Mouse (Mus musculus): ENCODE results near the gene Cd247. TPM values are rescaled to one million over a fixed set of nuclear protein-coding genes. Genes with fewer than 3 reads are reported as not detected.

Cd247 gene
- total RNA-seq, 2 experiments from 2014 or later, result 0.23 to 0.26 TPM

DNA sequence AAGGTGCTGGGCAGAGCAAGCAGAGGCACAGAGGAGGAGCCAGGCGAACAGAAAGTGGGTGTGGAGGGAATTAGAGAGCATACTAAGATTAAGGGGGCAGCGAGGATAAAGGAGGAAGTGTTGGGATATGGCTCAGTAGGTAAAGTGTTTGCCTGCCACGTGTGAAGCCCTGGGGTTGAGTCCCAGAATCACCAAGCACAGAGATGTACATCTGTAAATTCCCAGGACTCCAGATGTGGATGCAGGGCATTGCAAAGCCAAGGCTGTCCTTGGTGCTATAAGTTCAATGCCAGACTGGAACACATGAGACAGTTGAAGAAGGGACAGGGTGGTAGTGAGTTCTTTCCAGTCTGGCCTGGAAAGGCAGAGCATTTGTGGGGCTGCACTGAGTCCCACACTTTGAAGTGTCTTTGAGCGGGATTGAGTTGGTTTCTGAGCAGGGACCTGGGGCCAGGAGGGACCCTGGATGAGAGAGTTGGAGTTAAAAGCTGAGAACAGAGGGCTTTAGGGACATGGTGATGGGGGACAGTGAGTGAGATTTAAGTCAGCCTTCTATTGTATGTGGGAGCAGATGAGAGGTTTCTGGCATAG, 64.7 kb downstream of the Cd247 start:
- DNase-seq (ENCODE audit: low spot score), result no peak

DNA sequence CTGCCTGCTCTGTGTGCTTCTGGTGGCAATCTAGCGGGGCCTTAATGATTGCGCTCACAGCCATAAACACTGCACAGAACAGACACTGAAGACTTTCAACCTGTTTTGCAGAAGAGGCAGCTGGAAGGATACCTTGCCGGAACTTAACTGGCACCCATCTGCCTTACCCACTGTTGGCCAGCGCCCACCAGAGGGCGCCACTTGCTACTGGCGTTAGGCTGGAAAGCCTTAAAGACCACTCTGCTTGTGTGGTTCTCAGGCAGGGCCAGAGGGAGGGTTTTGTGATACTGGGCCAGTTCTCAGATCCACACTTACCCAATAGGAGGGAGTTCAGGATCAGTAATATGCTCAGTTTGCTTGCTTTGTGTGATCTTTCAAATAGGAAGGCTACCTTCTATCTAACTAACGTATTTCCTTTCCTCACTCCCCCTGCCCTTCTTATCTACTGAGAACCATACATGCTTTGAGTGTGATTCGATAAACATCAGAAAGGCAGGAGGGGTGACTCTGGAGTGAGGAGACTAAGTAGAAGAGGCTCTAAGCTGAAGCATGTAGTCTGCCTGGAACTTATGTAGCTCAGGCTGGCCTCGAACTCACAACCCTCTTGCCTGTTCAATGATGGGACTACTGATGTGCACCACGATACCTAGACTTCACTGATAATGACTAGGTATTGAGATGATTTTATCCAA, 65.4 kb downstream of the Cd247 start:
- DNase-seq (ENCODE audit: low spot score), result peak; percentile 49

- DNase-seq (ENCODE audit: low spot score), result no peak
Observed at GRCm38 (mm10) chr1:165855759-165856545, 67.5 kb downstream of the Cd247 start.

DNA sequence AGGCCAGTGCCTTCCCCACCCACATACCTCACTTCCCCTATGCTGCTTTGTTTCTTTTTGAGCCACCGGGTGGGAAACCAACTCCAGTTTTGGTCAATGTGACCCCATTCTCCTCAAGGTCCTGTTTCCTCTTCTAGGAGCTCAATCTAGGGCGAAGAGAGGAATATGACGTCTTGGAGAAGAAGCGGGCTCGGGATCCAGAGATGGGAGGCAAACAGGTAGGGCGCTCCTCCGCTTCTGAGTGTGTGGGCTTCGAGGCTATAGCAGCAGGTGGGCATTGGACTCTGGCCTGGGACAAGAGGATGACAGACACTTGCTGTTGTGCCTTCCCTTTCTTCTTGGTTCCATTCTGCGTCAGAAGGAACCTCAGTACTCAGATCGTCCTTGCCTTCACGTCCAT, 68.8 kb downstream of the Cd247 start:
- no peak for DNase-seq (ENCODE audit: low spot score)

- no peak for DNase-seq (ENCODE audit: low spot score)
Observed at GRCm38 (mm10) chr1:165858356-165858755, 69.9 kb downstream of the Cd247 start.

GRCm38 (mm10) chr1:165860373-165861234, 72.1 kb downstream of the Cd247 start:
- no peak for DNase-seq (ENCODE audit: low spot score)

- no peak for DNase-seq (ENCODE audit: low spot score)
Observed at GRCm38 (mm10) chr1:165861235-165861609, 72.7 kb downstream of the Cd247 start.

DNA sequence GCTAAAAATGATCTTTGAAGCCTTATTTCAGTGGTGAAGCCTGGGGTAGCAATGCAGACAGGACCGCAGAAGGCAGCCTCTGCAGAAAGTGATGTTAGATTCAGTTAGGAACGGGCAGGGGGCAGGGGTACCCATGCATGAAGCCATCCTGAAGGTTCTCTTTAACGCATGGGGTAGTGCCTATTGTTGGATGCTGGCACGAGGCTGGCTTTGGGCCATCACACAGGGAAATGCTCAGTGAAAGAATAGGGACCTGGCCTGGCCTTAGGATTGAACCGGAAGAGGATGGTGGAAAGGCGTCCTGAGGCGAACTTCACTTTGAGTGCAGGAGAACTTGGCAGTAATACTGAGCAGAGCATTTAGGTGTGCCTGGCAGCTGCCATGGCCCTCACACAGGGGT, 73.6 kb downstream of the Cd247 start:
- no peak for DNase-seq (ENCODE audit: low spot score)

DNA sequence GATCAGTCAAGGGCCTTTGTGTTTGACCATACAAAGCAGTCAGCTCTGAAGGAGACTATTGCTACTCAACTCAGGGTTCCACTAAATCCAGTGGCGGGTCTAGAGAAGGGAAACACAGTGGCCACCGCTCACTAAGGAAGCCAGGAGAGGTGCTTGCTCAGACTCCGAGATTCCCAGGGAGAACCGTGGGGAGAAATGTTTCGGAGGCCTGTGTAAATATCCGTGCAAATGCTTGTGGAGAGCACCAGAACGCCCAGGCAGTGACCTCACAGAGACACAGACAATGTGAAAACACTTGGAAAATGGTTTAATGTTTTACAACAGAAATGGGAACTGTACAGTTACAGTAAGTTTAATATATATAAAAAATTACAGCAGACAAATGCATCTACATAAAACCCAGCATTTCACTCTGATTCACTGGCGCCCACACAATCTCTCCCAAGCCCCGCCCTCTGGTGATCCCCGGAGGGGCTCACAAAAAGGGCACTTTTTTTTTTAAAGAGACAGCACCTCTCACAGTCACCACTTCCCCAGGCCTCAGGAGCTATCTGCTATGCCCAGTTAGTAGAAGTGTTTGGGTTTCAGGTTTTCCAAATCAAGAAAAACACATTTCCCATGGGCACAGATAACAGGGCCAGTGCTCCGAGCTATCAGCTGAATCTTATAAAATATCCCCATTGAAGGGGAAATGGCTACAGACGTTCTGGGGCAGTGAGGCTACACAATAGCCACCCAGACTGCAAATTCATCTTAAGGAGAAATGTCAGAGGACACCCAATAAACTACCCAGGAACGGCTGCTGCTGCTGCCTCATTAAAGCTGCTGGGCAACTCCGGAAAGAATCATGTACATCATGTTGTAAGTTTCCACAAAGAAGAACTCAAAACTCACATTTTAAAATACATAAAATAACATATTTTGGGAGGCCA, 76.6 kb downstream of the Cd247 start:
- DNase-seq (ENCODE audit: low spot score), result no peak

DNA sequence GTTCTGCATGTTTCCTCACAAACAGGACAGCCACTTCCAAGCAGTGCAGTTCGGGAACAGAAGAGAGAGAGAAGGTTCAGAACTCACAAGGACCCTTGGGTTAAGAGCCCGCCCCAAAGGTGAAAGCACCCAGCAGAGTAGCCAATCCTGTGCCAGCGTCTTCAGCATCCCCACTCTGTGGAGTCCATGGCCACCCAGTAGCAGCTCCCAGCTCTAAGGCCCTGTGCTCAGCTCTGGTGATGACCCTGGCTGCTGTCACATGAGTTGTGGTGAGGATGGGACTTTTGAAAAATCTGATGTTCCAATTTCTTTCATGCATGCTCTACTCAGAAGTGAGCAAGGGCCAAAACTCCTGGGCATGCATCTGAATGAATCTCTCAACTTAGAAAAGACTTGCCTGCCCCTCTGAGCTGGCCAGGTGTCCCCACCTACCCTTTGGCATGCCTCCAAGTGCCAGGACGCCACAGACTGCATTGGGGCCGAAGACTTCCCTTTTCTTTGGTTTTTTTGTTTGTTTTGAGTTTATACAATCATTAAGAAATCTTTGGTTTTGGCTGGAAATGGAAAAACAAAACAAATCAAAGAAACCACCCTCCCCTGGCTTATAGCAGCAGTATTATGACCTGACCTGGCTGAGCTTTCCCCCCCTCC, 78.3 kb downstream of the Cd247 start:
- no peak for DNase-seq (ENCODE audit: low spot score)

- DNase-seq (ENCODE audit: low spot score), result no peak
Observed at GRCm38 (mm10) chr1:165868659-165869058, 80.2 kb downstream of the Cd247 start.

DNA sequence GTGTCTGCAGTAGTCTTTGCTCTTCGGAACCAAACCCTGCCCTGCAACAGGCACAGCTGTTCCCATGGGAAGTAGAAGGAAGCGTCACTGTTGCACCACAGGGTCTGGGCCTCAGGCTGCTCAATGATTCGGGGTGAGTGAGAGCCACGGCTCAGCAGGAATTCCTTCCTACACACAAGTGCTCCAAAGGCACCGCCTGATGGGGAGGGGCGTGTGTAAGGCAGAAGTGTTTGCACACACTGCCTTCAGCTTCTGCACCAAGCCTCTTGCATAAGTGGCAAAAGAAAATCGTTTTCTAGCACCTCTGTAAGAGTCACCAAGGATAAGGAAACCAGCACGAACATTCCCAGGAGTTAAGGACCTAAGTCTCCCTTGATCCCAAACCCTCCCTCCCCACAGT, 86.2 kb downstream of the Cd247 start:
- DNase-seq (ENCODE audit: low spot score), result no peak

GRCm38 (mm10) chr1:165875520-165876284, 87.2 kb downstream of the Cd247 start:
- no peak for DNase-seq (ENCODE audit: low spot score)

GRCm38 (mm10) chr1:165878751-165879150, 90.3 kb downstream of the Cd247 start:
- DNase-seq (ENCODE audit: low spot score), result no peak

GRCm38 (mm10) chr1:165882146-165882900, 93.8 kb downstream of the Cd247 start:
- no peak for DNase-seq (ENCODE audit: low spot score)

DNA sequence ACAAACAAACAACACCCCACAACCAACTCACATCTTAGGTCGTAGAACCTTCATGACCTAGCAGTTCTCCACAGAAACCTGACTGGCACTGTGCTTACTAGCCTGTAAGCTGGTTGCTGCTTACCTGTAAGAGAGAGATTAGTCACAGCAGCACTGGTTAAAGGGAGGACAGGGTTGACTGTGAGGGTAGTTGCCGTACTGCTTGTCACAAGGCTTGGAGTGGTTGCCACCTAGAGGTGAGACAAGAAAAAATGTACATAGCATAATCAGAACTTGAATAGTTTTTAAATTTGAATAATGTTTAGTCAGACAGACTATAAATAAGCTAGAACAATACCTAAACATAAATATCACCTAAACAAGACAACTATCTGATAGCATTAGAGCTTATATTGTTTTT, 103.2 kb downstream of the Cd247 start:
- no peak for DNase-seq (ENCODE audit: low spot score)

- no peak for DNase-seq (ENCODE audit: low spot score)
Observed at GRCm38 (mm10) chr1:165903596-165903995, 115.1 kb downstream of the Cd247 start.

- DNase-seq (ENCODE audit: low spot score), result no peak
Observed at GRCm38 (mm10) chr1:165908153-165908552, 119.7 kb downstream of the Cd247 start.

DNA sequence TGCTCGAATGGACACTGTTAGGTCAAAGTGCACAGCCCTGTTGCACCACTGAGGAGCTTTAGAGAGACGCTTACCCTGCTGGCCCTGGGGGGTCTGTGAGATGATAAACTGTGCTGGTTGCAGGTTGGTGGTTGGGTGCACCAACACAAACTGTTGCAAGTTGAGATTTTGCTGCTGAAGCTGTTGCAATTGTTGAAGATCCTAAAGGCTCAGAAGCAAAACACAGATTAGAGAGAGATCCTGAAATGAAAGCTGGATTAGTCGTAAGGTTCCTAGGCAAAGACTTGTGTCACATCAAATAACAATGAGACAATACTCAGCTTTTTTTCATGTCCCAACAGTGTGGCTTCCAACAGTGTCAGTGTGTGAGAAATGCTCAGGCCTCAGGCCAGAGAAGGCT, 120.3 kb downstream of the Cd247 start:
- DNase-seq (ENCODE audit: low spot score), result no peak

All from gastrocnemius, adult 18-20 months (tissue).